Mouse (Mus musculus) hindlimb bud, embryonic 11.5 days (tissue): ENCODE data around the gene Epn2.

Experiments used
- DNase-seq: peaks from one replicate; pipeline ENCODE4 v3.0.0-alpha.2; 2012; ENCODE audit warnings: low read depth, low spot score; ENCODE audit errors: extremely low spot score

Gene Epn2

DNA sequence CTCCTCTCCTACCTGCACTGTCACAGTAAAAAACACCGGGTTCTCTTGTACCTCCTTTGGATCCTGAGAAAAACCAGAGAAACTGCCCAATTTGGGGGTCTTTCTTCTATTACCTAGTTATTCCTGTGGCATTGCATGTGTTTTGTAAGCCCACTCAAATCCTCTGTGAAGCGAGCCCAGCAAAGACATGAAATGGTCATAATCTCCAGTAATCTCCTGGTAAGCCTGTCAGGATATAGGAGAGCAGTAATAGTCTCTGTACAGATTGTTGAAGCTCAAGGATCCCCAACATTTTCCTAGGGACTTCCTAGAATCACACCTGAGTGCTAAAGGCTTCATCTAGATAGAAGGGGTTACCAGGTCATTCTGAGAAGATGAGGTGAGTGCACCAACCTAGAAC is 38.4 kb downstream of the Epn2 start:
- DNase-seq, result no peak

DNA sequence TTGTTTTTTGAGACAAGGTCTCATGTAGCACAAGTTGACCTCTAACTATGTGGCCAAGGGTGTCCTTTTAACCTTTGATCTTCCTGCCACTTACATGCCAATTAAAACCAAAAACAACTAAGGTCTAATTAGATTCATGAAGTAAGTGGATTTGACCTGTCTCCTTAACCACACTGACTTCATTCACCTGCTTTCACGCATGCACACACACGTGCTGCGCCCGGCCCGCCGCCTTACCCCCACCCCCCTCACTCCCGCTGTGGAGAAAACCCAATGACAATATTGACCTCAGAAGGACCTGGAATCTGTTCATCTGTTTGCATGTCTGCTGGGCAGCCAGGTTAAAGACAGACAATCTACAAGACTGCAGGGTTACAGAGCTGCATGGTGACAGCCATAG is 38.8 kb downstream of the Epn2 start:
- no peak for DNase-seq

DNA sequence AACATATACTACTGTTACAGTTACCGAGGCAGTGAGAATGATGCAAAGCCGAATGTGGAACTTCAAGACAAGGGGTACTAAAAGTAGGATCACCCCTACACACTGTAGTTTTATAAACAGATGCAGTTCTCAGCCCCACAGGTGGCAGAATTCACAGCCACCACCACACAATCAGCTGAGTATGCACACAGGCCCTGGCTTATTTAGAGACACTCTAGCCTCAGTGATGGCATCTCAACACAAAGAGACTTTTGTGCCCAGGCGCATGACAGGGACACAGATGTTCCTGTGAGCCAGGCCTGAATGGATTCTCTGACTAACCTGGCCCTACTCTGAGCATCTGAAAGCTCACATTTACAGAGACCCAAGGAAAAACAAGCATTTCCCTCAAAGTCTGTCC is 42.1 kb downstream of the Epn2 start:
- DNase-seq, result no peak

DNA sequence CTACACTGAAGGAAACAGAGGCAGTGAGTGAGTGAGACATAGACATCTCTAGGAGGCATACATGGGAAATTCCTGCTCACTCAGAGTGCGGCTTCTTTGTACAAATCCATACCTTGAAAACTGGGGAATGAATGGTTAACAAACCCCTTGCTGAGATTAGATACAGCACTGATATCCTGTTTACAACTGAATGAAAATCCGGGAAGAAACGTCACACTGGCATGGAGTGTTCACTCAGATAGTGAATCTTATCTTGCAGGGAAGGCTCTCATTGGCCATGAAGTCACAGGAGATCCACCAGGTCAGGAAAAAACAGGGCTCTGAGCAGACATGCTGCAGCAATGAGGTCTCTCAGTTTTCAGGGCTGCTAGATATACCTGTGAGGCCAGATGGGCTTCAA is 42.5 kb downstream of the Epn2 start:
- DNase-seq, result no peak

DNA sequence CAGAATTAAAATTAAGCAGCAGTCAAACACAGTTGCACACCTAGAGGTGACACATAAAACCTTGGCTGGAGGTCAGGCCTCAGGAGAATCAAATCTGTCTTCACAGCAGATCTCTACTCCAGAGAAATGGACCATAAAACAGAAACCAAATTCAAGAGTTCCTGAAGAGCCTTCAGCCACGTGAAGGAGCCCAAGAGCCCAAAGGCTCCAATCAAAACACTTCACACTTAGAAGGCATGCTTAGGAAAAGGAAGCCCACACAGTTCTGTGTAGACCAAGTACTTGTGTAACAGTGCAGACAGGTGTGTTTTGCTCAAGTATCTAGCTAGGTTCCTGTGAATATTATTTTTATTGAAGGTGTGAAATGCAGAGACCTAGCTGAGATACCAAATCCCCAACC is 44.0 kb downstream of the Epn2 start:
- no peak for DNase-seq

DNA sequence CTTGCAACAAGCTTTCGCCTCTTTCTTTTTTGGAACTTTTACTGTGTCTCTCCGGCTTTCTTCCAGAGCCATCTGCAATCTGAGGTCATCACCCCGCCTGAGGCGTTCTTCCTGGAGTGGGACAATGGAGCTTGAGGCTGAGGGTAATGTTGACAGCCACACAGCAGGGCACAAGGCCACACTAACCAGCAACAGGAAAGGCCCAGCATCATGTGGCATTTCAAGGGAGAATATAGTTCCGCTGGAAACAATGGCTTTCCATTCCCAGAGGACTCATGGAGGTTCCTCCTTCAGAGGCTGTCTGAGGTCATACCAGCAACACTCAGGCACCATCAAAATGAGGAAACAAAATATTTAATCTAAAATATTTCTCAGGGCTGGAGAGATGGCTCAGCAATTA is 45.9 kb downstream of the Epn2 start:
- no peak for DNase-seq

DNA sequence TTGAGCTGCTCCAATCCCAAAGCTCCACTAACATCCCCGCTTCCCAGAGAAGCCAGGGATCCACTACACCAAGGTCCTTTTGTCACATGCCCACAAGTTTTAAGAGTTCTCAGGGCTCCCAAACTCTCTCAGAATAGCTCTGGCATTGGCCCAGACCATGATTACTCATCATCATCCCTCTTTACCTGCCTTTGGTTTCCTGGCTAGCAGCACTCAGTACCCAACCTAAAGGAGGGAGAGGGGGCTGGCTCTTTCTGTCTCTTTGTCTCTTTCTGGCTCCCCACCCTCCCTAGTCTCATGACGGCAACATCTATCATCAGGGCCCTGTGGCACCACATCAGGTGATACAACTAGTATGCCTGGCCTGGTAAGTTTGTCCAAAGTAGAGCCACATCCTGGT is 46.7 kb downstream of the Epn2 start:
- DNase-seq, result no peak

DNA sequence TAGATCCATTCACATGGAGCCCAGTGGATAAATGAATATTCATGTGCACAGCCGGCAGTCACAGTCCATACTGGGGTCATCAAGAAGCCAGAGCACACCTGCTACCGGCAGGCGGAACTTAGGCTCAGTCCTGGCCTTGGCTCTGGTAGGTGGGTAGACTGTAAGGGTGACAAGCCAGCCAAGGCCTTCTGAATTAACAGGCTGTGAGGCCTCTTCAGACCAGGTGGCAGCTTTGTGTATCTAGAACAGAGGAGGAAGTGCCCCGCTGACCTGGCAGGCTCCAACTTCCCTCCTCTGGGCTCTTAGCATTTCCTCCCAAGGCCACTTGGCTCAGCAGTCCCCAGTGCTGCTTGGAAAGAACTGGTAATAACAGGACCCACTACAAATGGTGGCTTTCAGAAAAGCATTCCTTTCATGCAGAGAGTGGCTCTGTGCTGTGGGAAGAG is 50.2 kb downstream of the Epn2 start:
- no peak for DNase-seq

DNA sequence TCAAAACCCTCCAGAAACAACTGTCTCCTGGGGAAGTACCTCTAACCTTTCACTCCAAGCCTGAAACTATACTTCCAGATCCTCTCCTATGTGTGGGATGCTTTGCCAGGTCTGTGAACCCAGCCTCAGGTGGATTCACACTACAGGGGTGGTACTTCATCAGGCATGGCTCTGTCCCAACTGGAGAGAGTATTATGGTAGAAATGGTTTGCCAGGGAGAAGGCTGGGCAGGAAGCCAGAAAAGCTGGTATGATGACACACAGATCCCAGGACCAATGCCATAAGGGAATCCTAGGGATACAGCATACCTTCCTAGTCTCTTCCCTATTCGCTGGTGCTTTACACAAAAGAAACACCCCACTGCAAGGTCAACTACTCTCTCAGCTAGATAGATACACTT is 52.6 kb downstream of the Epn2 start:
- no peak for DNase-seq

DNA sequence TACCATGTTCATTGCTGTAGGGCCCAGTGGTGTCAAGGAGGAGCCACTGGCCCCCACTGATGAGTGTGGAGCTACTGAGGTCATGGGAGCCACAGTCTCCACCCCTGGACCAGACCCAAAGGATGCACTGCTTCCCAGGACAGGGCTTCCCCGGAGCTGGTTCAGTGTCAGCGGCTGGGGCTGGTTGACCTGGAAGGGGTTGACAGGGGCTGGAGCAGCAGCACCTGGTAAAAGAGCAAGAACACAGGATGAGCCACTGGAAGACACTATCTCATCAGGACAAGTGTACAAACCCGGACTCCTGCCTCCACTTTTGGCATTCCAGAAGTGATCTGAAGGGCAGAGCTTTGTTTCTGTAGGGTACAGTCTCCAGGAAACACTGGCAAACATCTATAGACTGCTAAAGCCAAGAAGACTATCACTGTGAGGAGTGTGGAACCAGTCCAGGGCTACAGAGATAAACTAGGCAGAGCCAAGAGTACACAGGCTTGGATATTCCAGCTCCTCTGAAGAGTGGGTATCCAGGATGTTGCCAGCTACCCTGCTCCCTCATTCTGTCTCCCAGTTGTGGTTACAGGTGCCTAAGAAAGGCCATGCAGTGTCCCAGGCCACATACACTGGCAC is 59.9 kb downstream of the Epn2 start:
- DNase-seq, result no peak

DNA sequence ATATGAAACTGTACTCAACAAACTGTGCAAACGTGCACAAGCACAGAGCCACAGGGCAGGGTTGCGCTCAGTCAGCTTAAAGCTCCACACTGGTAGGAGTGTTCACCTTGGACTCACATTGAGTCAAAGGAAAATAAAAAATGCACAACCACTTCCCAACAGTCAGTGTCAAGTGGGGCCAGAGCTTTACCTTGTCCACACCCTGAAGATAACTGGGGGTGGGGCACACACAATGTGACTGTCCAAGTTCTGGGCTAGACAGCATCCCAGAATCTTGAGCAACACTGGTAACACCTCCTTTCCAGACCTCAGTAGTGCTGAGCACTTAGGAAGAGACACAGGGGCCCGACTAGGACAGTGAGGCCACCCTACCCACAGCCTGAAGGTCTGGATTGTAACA is 60.6 kb downstream of the Epn2 start:
- no peak for DNase-seq

DNA sequence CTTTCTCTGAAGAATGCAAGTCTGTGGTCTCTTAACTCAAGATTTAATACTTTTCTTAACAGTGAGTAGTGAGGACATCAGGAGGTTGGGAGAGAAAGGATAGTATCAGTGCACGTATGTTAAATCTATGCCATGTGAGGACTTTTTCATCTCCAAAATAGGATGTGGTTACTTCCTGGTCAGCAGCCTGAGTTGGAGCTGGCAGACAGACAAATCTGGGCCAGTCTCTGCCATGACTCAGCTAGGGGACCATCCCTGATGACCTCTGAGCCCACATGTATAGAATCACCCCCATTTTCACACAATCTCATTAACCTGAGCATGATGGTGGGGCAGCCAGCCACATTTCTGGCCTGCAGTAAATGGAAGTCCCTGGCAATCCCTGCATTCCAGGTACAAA is 61.5 kb downstream of the Epn2 start:
- no peak for DNase-seq

DNA sequence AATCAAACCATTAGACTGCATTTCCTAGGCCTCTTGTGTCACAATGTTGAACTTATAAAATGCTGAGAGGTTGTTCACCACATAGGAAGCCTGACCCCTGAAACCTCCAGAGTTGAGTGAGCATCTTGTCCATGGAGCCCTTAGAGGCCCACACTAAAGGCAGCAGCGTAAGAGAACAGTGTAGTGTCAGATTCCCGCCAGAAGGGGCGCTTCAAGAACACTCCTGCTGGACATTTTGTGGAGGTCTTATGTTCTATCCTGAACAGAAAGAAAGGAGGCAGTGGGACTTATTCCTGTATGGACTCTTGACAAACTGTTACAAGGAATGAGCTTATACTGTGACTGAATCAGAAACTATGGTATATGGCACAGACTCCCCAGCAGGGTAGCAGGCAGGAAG is 64.5 kb downstream of the Epn2 start:
- DNase-seq, result no peak

DNA sequence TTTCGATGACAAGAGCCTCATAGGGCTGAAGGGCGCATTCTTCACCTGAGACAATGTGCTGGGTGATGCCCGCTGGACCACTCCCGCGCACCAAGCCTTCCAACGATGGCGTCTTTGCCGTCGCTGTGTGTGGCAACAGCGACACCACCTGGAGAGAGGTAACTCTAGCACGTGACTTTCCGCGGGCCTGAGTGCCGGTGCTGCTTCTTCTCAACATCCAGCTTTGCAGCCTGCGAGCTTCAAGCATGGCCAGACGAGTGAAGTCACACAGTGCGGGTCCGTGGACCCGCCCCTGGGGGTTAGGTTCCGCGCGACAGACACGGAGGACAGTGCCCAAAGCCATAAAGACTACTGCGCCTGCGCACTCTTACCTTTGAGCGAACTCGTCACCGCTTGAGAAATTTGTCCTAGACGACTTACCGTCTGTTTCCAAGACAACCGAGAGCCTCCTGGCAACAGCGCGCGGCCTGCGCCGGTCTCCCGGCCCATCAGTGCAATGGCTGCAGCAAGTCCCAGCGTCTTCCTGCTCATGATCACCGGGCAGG is 74.7 kb downstream of the Epn2 start, which contains the start of gene B9d1:
B9d1 (plus strand) TSS at position 432 of the 545 bp plus-strand sequence.
- DNase-seq, result peak; percentile 96

DNA sequence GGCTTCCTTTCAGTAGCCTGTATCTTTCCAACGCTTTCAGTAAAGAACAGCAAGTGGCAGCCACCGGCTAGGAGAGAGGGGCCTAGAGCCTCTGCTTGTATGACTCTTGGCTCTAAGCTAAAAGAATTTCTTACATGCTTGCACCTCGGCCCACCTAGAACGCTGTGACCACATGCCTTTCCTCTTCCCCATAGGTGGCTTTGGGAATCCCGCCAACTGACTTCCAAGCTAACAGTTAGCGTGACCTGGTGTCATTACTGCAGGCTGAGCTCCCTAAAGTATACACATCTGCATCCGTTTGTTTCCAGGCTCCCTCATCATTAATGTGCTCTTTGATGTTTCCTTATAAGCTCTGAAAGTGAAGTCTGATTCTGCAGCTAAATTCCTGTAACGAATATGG is 75.6 kb downstream of the Epn2 start:
- DNase-seq, result no peak

DNA sequence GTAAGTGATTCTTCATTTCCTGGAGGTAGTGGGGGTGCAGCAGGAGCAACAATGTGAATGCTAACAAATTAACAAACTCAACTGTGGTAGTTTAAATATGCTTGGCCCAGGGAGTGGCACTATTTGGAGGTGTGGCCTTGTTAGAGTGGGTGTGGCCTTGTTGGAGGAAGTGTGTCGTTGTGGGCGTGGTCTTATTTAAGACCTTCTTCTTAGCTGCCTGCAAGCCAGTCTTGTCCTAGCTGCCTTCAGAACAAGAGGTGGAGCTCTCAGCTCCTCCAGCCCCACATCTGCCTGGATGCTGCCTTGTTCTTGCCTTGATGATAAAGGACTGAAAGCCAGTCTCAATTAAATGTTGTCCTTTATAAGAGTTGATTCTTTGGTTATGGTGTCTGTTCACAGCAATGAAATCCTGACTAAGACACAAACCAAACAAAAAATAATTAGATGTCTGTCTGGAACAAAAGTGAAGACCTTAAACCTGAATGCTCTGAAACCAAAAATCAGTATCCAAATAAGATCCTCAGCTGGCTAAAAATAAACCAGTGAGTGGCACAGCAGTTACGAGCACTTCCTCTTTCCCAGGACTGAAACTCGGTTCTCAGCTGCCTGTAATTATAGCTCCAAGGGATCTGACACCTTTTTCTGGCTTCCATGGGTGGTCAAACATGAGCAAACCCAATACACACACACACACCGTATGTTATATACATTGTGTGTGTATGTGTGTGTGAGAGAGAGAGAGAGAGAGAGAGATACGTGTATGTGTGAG is 80.6 kb downstream of the Epn2 start:
- DNase-seq, result no peak

DNA sequence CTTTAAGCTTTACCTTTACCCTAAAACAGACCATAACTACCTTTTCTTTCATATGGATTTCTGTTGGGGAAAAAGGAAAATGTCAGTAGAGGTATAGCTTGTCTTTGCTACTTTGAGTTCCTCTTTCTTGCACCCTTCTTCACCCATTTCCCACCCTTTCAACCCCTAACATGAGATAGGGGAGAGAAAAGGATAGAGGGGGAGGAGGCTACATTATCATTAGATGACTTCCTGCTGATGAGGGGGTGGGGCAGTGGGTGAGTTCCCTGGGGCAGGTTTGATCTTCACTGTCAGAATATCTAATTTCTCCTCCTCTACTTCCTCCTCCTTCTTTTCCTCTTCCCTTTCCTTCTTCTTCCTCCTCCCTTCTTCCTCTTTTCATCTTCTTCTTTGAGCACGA is 82.0 kb downstream of the Epn2 start:
- DNase-seq, result no peak

DNA sequence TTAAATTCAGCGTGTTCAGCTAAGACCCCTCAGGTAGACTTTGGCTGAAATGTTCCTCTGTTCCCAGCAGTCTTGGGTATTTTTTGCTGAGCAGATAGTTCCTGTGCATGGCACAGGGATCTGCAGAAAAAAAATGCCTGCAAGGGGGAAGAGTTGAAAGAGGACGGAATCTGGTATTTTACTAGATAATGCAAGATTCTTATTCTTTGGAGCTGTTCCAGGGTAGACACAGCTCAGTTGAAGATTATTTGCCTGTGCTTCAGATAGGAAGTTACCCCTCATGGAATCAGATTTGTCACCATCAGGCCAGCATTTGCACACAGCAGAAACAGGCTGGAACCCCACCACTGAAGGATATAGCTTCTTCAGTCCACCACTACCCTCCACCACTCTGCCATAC is 84.0 kb downstream of the Epn2 start:
- no peak for DNase-seq

DNA sequence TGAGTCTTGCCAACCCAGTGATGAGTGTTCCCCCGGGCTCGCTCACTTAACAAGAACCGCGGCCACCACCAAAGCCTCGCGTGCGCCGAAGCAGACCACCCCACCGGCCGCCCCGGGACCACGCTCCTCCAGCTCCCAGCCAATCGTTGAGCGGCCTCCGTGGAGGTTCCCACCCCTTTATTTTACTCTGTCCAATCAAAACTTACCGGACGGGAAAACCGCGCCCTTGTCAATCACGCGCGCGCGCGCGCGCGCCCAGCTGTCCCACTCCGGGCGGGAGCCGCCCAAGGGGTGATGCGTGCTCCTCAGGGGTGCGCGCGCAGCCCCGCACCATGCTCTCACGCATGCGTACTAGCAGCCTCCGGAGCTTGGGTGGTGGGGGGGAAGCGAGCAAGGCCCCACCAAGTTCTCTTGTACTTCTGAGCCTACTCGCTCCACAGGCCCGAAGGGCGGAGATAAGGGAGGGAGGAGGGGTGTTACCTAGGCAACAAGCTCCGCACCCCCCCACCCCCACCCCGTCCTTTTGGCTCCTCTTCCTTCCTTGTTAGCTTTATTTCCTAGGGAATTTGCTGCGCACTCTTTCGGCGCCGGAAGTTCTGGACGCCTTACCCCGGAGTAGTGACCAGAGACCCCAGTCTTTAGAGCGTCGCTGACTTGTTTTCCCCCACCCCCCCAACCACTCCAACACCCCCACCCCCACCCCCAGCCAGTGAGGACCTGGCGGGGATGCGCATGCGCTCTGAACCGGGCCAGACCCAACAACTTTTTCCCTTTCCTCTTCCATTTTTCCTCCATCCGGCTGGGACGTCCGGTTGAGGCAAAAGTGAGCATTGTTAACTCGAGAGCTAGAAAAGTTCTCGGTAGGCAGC is 85.1 kb downstream of the Epn2 start, which contains the start of gene Mapk7:
Mapk7 (minus strand) TSS at position 278 of the 869 bp plus-strand sequence.
- DNase-seq, result peak; percentile 97

DNA sequence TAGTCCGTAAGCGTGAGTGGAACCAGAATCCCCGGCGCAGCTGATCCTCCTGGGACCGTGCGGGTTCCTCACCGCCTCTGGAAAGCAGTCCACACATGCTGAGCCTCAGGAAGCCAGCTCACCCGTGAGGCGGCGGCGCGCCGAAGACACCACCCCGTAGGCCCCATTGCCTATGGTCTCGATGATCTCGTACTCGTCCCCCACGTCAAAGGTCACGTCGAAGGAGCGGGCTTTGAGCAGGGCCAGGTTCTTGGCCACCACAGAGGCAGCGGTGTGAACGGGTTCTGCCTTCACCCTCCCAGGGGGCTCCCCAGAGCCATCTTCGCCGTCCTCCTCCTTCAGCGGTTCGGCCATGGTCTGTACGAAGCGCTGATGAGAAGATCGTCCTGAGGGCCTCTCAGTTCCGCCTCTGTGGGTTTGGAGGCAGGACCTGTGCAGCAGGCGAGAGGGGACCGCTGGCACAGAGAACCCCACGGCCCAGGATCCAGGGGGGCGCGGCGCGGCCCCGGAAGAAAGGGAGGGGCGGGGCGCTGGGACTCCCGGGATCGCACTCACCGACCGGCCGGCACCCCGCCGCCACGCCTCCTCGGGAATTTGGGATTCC is 85.9 kb downstream of the Epn2 start:
- no peak for DNase-seq
